Mouse (Mus musculus) thymus, adult 2 months (tissue): ENCODE measurements at regions not wholly inside any gene's neighbourhood (a gene's known extent, or its start where the extent isn't known, plus 50 kb on each side); places are given as distances from the start of the nearest gene placed in this dataset.
A peak's percentile ranks its signal among the peaks of the same experiment; 100 is the strongest.

ENCODE experiments used
- DNase-seq: peaks from one replicate; pipeline ENCODE4 v3.0.0; 2021
- H3K27ac ChIP-seq: fragments of 200-500 bp; 2 replicates; pipeline ENCODE4 v1.5.1; 2012; ENCODE audit warnings: low read length, control low read depth; ENCODE audit not compliant: control insufficient read depth, insufficient read depth
- H3K27me3 ChIP-seq: fragments of 200-500 bp; 2 replicates; pipeline ENCODE4 v1.6.1; 2012; ENCODE audit warnings: mild to moderate bottlenecking, low read length, moderate library complexity, mixed read lengths; ENCODE audit not compliant: control insufficient read depth, insufficient read depth
- H3K36me3 ChIP-seq: fragments of 200-500 bp; 2 replicates; pipeline ENCODE4 v1.6.1; 2012; ENCODE audit warnings: mild to moderate bottlenecking, low read length, moderate library complexity; ENCODE audit not compliant: control insufficient read depth, insufficient read depth
- H3K4me1 ChIP-seq: fragments of 200-500 bp; replicated peaks from 2 replicates; pipeline ENCODE4 v1.6.1; 2012; ENCODE audit warnings: low read length; ENCODE audit not compliant: control insufficient read depth, insufficient read depth
- H3K4me3 ChIP-seq: fragments of 200-500 bp; 2 replicates; pipeline ENCODE4 v1.5.1; 2012; ENCODE audit warnings: mild to moderate bottlenecking, low read length, control low read depth, moderate library complexity; ENCODE audit not compliant: control insufficient read depth, insufficient read depth
- CTCF ChIP-seq: fragments of 200-500 bp; IDR thresholded peaks from 2 replicates; pipeline ENCODE4 v1.5.1; 2012; ENCODE audit warnings: mild to moderate bottlenecking, control low read depth, low read length, moderate library complexity, borderline replicate concordance; ENCODE audit not compliant: control insufficient read depth, poor library complexity, insufficient read depth; ENCODE audit errors: extremely low read depth
- POLR2A ChIP-seq: fragments of 200-500 bp; IDR thresholded peaks from 2 replicates; pipeline ENCODE4 v1.6.1; 2012; ENCODE audit warnings: mild to moderate bottlenecking, low read length, control low read depth, moderate library complexity; ENCODE audit not compliant: control insufficient read depth, poor library complexity, insufficient read depth; ENCODE audit errors: extremely low read depth
- WGBS: fragments of 180-500 bp; shearing (Covaris S2); methylation state at CpG from one replicate; pipeline ENCODE4 v1.1.7; 2018; 5-methylcytosine and 5-hydroxymethylcytosine counted together

- peaks cover 42% of the 10 kb centered on the region for H3K4me1 ChIP-seq
- H3K27me3 ChIP-seq = no peaks in the 10 kb centered on the region
- TF ChIP-seq CTCF (no peak), POLR2A (no peak)
- no peak overlapping the region for H3K27ac ChIP-seq
- no peak overlapping the region for H3K4me3 ChIP-seq
- H3K36me3 ChIP-seq = no peaks in the 10 kb centered on the region
- DNase-seq = no peak
- WGBS = 95% methylated on average over 6 of the region's 6 CpGs
Observed at GRCm38 (mm10) chr13:101534490-101534889, 233.5 kb downstream of the Pik3r1 start.

- no peak for TF ChIP-seq CTCF
- TF ChIP-seq POLR2A = no peak
- DNase-seq = peak; percentile 66
- Histone ChIP-seq H3K27ac (no peak overlapping the region; the same call in 1 of the 2 replicates), H3K27me3 (no peaks in the 10 kb centered on the region), H3K4me1 (peaks cover 33% of the 10 kb centered on the region), H3K36me3 (no peaks in the 10 kb centered on the region), H3K4me3 (no peak overlapping the region)
- WGBS = 4% methylated on average over 4 of the region's 4 CpGs
Observed at GRCm38 (mm10) chr13:101532913-101533312, 235.1 kb downstream of the Pik3r1 start.

GRCm38 (mm10) chr13:101527691-101528090 lies 240.3 kb downstream of the Pik3r1 start:
- no peaks in the 10 kb centered on the region for H3K36me3 ChIP-seq
- H3K27me3 ChIP-seq = no peaks in the 10 kb centered on the region
- H3K4me3 ChIP-seq = no peak overlapping the region
- DNase-seq = no peak
- TF ChIP-seq POLR2A (no peak), CTCF (no peak)
- no peak overlapping the region for H3K27ac ChIP-seq
- 98% methylated on average over 5 of the region's 5 CpGs for WGBS
- H3K4me1 ChIP-seq = peaks cover 12% of the 10 kb centered on the region

GRCm38 (mm10) chr13:101524781-101525180 lies 243.2 kb downstream of the Pik3r1 start:
- Histone ChIP-seq H3K27ac (no peak overlapping the region), H3K36me3 (no peaks in the 10 kb centered on the region), H3K4me1 (peaks cover 6% of the 10 kb centered on the region; the same call in 1 of the 2 replicates), H3K4me3 (no peak overlapping the region), H3K27me3 (no peaks in the 10 kb centered on the region)
- no peak for DNase-seq
- TF ChIP-seq POLR2A (no peak), CTCF (no peak)
- 98% methylated on average over 3 of the region's 3 CpGs for WGBS

GRCm38 (mm10) chr13:101524223-101524622 lies 243.8 kb downstream of the Pik3r1 start:
- DNase-seq = no peak
- H3K27me3 ChIP-seq = no peaks in the 10 kb centered on the region
- H3K36me3 ChIP-seq = no peaks in the 10 kb centered on the region
- H3K27ac ChIP-seq = no peak overlapping the region
- WGBS = 90% methylated on average over 3 of the region's 3 CpGs
- H3K4me1 ChIP-seq = peaks cover 4% of the 10 kb centered on the region; the same call in 1 of the 2 replicates
- no peak for TF ChIP-seq POLR2A
- no peak for TF ChIP-seq CTCF
- no peak overlapping the region for H3K4me3 ChIP-seq

- Histone ChIP-seq H3K27ac (no peak overlapping the region), H3K4me3 (no peak overlapping the region), H3K36me3 (no peaks in the 10 kb centered on the region), H3K4me1 (peaks cover 4% of the 10 kb centered on the region; the same call in 1 of the 2 replicates), H3K27me3 (no peaks in the 10 kb centered on the region)
- WGBS = 63% methylated on average over 3 of the region's 3 CpGs
- TF ChIP-seq POLR2A = no peak
- no peak for TF ChIP-seq CTCF
- no peak for DNase-seq
Observed at GRCm38 (mm10) chr13:101523492-101523891, 244.5 kb downstream of the Pik3r1 start.

- 96% methylated on average over 2 of the region's 2 CpGs for WGBS
- no peak overlapping the region for H3K4me3 ChIP-seq
- TF ChIP-seq CTCF (no peak), POLR2A (no peak)
- no peaks in the 10 kb centered on the region for H3K27me3 ChIP-seq
- H3K4me1 ChIP-seq = peaks cover 4% of the 10 kb centered on the region; the same call in 1 of the 2 replicates
- no peaks in the 10 kb centered on the region for H3K36me3 ChIP-seq
- no peak for DNase-seq
- H3K27ac ChIP-seq = no peak overlapping the region
Observed at GRCm38 (mm10) chr13:101522597-101522996, 245.4 kb downstream of the Pik3r1 start.
